Mouse (Mus musculus) embryonic facial prominence, embryonic 11.5 days (tissue): ENCODE results near the gene Rcl1. TPM values are rescaled to one million over a fixed set of nuclear protein-coding genes. Genes with fewer than 3 reads are reported as not detected.

Experiments
- ATAC-seq: fragments of 200-750 bp; cut with Nextera tagmentation; replicated peaks from 2 replicates; pipeline ENCODE4 v1.8.0; 2017; ENCODE audit warnings: low read depth; ENCODE audit not compliant: insufficient number of reproducible peaks, low FRiP score, low TSS enrichment
- DNase-seq: peaks from one replicate; pipeline ENCODE4 v3.0.0-alpha.2; 2015; ENCODE audit warnings: low spot score
- H3K27ac ChIP-seq: fragments of 300-500 bp; sonication (generic); replicated peaks from 2 replicates; pipeline ENCODE4 v1.5.1; 2014; ENCODE audit warnings: mild to moderate bottlenecking, low read depth, low read length, control low read depth
- H3K27me3 ChIP-seq: fragments of 300-500 bp; sonication (generic); 2 replicates; pipeline ENCODE4 v1.6.1; 2014; ENCODE audit warnings: mild to moderate bottlenecking, low read length, moderate library complexity, mixed read lengths; ENCODE audit not compliant: control insufficient read depth, insufficient read depth
- H3K36me3 ChIP-seq: fragments of 300-500 bp; sonication (generic); replicated peaks from 2 replicates; pipeline ENCODE4 v1.6.1; 2014; ENCODE audit warnings: low read depth, mild to moderate bottlenecking, low read length, moderate library complexity, mixed read lengths; ENCODE audit not compliant: control insufficient read depth, insufficient read depth
- H3K4me1 ChIP-seq: fragments of 300-500 bp; sonication (generic); 2 replicates; pipeline ENCODE4 v1.6.1; 2014; ENCODE audit warnings: low read length, mixed read lengths; ENCODE audit not compliant: control insufficient read depth, insufficient read depth
- H3K4me2 ChIP-seq: fragments of 300-500 bp; sonication (generic); 2 replicates; pipeline ENCODE4 v1.6.1; 2014; ENCODE audit warnings: low read depth, mild to moderate bottlenecking, control low read depth, low read length, moderate library complexity
- H3K4me3 ChIP-seq: fragments of 300-500 bp; sonication (generic); 2 replicates; pipeline ENCODE4 v1.5.1; 2014; ENCODE audit warnings: low read depth, low read length, control low read depth
- H3K9ac ChIP-seq: fragments of 300-500 bp; sonication (generic); replicated peaks from 2 replicates; pipeline ENCODE4 v1.6.1; 2014; ENCODE audit warnings: mild to moderate bottlenecking, control low read depth, low read length
- H3K9me3 ChIP-seq: fragments of 300-500 bp; sonication (generic); replicated peaks from 2 replicates; pipeline ENCODE4 v1.6.1; 2016; ENCODE audit warnings: mild to moderate bottlenecking, low read length, inconsistent platforms, mixed read lengths; ENCODE audit not compliant: control insufficient read depth
- WGBS: fragments of 180-500 bp; shearing (Covaris S2); extraction: QIAGEN DNeasy Blood & Tissue Kit; methylation state at CpG from one replicate; pipeline ENCODE4 v1.1.7; 2014; 5-methylcytosine and 5-hydroxymethylcytosine counted together
- polyA plus RNA-seq: library from polyadenylated mRNA; unstranded; fragments of >200 nt; fragmentation: Nextera tagmentation; extraction: Ambion mirVana; gene quantifications from 2 replicates; pipeline ENCODE4 v1.2.1, GENCODE M21; 2014

Gene Rcl1
- polyA plus RNA-seq, 1 experiment from 2014 or later, result 73.3 TPM

DNA sequence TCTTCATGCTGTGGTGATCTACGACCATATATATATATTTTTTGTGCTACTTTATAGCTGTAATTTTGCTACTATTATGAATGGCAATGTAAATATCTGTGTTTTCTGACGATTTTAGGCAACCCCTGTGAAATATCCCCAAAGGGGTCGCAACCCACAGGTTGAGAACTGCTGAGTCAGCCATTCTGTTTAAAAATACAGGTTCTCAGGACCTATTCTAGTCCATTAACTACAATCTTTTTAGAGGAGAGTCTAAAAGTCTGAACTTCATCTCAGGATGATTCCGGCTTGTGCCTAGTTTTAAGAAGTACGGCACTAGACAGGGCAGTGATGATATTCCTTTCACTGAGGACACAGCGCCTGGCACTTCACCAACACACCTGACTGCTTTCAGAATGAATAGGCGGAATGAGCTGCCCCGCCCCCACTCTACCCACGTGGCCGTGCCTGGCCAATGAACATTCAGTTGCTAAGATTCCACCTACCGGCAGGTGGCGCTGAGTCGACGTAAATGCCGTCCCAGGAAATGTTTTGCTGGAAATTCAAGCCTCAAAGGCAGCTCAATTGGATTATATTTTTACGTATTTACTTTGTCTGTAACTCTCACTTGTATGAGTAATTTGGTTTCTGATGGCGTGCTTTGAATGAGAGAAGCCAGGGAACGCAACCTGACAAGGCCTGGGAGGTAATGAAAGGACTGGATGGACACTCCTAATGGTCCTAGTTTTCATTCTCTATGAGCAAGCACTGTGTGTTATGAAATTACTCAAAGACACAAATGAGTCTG is 37.4 kb upstream of the Rcl1 start:
- Histone ChIP-seq H3K4me2 (0 out of 2 replicates have a peak overlapping the region, but pooled peaks have one; percentile 0), H3K36me3 (no peaks in the 10 kb centered on the region), H3K27me3 (no peaks in the 10 kb centered on the region), H3K9ac (no peak overlapping the region), H3K4me3 (no peak overlapping the region), H3K9me3 (no peaks in the 10 kb centered on the region), H3K4me1 (0 out of 2 replicates have a peak, but pooled peaks cover 2% of the 10 kb centered on the region), H3K27ac (no peak overlapping the region)
- ATAC-seq, result peak; percentile 57
- 17% methylated on average over 18 of the region's 18 CpGs for WGBS
- DNase-seq, result peak; percentile 96

DNA sequence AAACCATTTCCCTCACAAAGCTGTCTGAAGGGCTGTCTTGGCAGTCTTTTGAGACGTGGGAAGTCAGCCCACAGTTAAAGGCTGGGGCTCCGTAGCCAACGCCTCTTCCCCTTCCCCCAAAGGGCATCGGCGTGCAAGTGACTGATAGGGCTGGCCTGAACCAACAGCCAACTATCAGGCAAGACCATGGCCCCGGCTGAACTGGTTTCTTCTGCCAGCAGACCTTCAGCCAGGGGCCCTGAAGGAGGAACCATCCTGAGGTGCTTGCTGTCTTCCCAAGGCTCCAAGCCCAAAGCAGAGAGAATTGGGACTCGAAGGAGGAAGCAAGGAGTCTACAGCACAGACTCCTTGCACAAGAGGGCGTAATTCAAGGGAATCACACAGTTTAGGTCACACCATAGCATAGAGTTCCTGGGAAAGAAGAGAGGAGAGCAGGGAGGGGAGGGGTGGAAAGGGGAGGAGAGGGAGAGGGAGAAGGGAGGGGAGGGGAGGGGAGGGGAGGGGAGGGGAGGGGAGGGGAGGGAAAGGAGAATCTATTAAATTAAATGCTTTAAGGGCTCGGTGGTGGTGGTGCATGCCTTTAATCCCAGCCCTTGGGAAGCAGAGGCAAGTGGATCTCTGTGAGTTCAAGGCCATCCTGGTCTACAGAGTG is 36.6 kb upstream of the Rcl1 start:
- Histone ChIP-seq H3K27ac (0 out of 2 replicates have a peak overlapping the region, but pooled peaks have one; percentile 20), H3K4me1 (peaks cover 2% of the 10 kb centered on the region; the same call in 1 of the 2 replicates), H3K27me3 (no peaks in the 10 kb centered on the region), H3K36me3 (no peaks in the 10 kb centered on the region), H3K9ac (no peak overlapping the region), H3K9me3 (no peaks in the 10 kb centered on the region), H3K4me2 (no peak overlapping the region), H3K4me3 (no peak overlapping the region)
- ATAC-seq, result no peak
- WGBS, result 60% methylated on average over 9 of the region's 9 CpGs
- no peak for DNase-seq

GRCm38 (mm10) chr19:29066981-29067471 is 34.1 kb upstream of the Rcl1 start:
- Histone ChIP-seq H3K27me3 (no peaks in the 10 kb centered on the region), H3K4me2 (peak overlapping the region; percentile 13; the same call in 1 of the 2 replicates), H3K4me1 (peaks cover 2% of the 10 kb centered on the region; the same call in 1 of the 2 replicates), H3K9ac (no peak overlapping the region), H3K9me3 (no peaks in the 10 kb centered on the region), H3K27ac (no peak overlapping the region), H3K36me3 (no peaks in the 10 kb centered on the region), H3K4me3 (no peak overlapping the region)
- WGBS, result 15% methylated on average over 11 of the region's 11 CpGs
- ATAC-seq (no peak), DNase-seq (peak; percentile 42)

- Histone ChIP-seq H3K4me3 (no peak overlapping the region), H3K27ac (no peak overlapping the region), H3K9me3 (no peaks in the 10 kb centered on the region), H3K36me3 (no peaks in the 10 kb centered on the region), H3K9ac (no peak overlapping the region), H3K4me2 (no peak overlapping the region), H3K27me3 (no peaks in the 10 kb centered on the region), H3K4me1 (peaks cover 2% of the 10 kb centered on the region; the same call in 1 of the 2 replicates)
- whole genome bisulfite sequencing, result 79% methylated on average over 5 of the region's 5 CpGs
- no peak for ATAC-seq
- DNase-seq, result no peak
These were observed 32.0 kb upstream of the Rcl1 start for GRCm38 (mm10) chr19:29069195-29069594.

DNA sequence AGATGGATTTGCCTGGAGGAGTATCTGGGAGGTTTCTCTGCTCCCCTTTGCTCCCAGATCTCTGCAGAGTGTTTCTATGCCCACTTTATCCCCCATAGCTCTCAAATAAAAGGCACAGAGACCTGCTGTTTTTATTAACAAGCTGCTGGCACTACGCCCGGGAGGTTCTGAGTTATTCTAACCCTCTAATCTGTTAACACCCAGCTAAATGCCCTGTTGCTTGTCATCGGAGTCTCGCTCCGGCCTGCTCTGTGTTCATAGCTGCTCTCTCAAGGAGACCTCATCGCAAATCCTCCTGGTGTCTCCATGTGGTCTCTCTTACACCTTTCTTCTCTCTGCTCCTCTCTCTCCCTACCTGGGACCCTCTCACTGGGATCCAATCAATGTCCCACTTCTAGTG is 26.4 kb upstream of the Rcl1 start:
- WGBS, result 81% methylated on average over 6 of the region's 6 CpGs
- Histone ChIP-seq H3K4me1 (no peaks in the 10 kb centered on the region), H3K4me2 (no peak overlapping the region), H3K27me3 (no peaks in the 10 kb centered on the region), H3K9ac (no peak overlapping the region), H3K9me3 (no peaks in the 10 kb centered on the region), H3K36me3 (no peaks in the 10 kb centered on the region), H3K27ac (no peak overlapping the region), H3K4me3 (no peak overlapping the region)
- DNase-seq (no peak), ATAC-seq (no peak)

DNA sequence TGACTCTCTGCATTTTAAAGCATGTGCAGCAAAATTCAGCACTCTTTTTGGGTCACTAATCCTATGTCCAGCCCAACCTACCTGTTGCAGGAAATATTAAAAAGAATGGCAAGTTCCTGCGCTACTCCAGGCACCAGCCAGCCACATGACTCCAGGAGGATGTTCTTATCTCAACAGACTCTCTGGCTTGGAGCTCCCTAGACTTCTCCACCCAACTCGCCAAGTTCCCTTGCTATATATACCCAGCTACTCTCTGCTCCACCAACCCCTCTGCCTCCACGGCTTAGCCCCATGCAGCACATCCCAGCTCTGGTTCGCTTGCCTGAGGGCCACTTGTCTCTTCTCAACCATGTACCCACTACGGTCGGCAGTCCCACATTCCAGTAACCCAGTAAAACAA is 12.5 kb upstream of the Rcl1 start:
- Histone ChIP-seq H3K9me3 (no peaks in the 10 kb centered on the region), H3K27ac (no peak overlapping the region), H3K4me2 (no peak overlapping the region), H3K4me3 (no peak overlapping the region), H3K9ac (no peak overlapping the region), H3K27me3 (no peaks in the 10 kb centered on the region), H3K36me3 (no peaks in the 10 kb centered on the region), H3K4me1 (no peaks in the 10 kb centered on the region)
- whole genome bisulfite sequencing, result 79% methylated on average over 6 of the region's 6 CpGs
- no peak for DNase-seq
- no peak for ATAC-seq

- no peak overlapping the region for H3K4me2 ChIP-seq
These were observed 9.0 kb upstream of the Rcl1 start for GRCm38 (mm10) chr19:29092194-29092593.

GRCm38 (mm10) chr19:29099106-29099505 is 2.1 kb upstream of the Rcl1 start:
- no peak overlapping the region for H3K9ac ChIP-seq
- H3K27ac ChIP-seq, result no peak overlapping the region
- ATAC-seq, result no peak
- 80% methylated on average over 5 of the region's 5 CpGs for WGBS
- H3K9me3 ChIP-seq, result no peaks in the 10 kb centered on the region
- H3K4me1 ChIP-seq, result no peaks in the 10 kb centered on the region
- H3K4me3 ChIP-seq, result no peak overlapping the region
- no peaks in the 10 kb centered on the region for H3K27me3 ChIP-seq
- no peak overlapping the region for H3K4me2 ChIP-seq
- no peak for DNase-seq
- H3K36me3 ChIP-seq, result no peaks in the 10 kb centered on the region

More at GRCm38 (mm10) chr19:29092194-29092593, 9.0 kb upstream of the Rcl1 start:
- Histone ChIP-seq H3K4me1 (no peaks in the 10 kb centered on the region), H3K36me3 (no peaks in the 10 kb centered on the region), H3K9me3 (no peaks in the 10 kb centered on the region), H3K9ac (no peak overlapping the region), H3K4me3 (no peak overlapping the region), H3K27me3 (no peaks in the 10 kb centered on the region), H3K27ac (no peak overlapping the region)
- ATAC-seq (no peak), DNase-seq (no peak)
